Mouse (Mus musculus): ENCODE data around the gene Sorcs2.

Gene Sorcs2

GRCm38 (mm10) chr5:36003797-36004196, 394.1 kb downstream of the Sorcs2 start:
- no peak for DNase-seq (ENCODE audit: low spot score in 2 of 2)

- no peak for DNase-seq (ENCODE audit: low spot score in 2 of 2)
Observed at GRCm38 (mm10) chr5:35989986-35990735, 407.8 kb downstream of the Sorcs2 start.

GRCm38 (mm10) chr5:35989506-35989905, 408.4 kb downstream of the Sorcs2 start:
- no peak for DNase-seq (ENCODE audit: low spot score in 2 of 2)

GRCm38 (mm10) chr5:35988085-35988484, 409.9 kb downstream of the Sorcs2 start:
- no peak for DNase-seq (ENCODE audit: low spot score in 2 of 2)

GRCm38 (mm10) chr5:35985611-35986010, 412.3 kb downstream of the Sorcs2 start:
- peak; percentile 24 to 28 for DNase-seq (ENCODE audit: low spot score in 2 of 2)

- peak in 1 of 2 experiments; percentile 66 for DNase-seq (ENCODE audit: low spot score in 2 of 2)
Observed at GRCm38 (mm10) chr5:35981976-35982375, 416.0 kb downstream of the Sorcs2 start.

GRCm38 (mm10) chr5:35981341-35981740, 416.6 kb downstream of the Sorcs2 start:
- peak; percentile 25 to 34 for DNase-seq (ENCODE audit: low spot score in 2 of 2)

- no peak for DNase-seq (ENCODE audit: low spot score in 2 of 2)
Observed at GRCm38 (mm10) chr5:35980542-35980941, 417.4 kb downstream of the Sorcs2 start.

- peak; percentile 38 to 50 for DNase-seq (ENCODE audit: low spot score in 2 of 2)
Observed at GRCm38 (mm10) chr5:35975681-35976080, 422.3 kb downstream of the Sorcs2 start.

- no peak for DNase-seq (ENCODE audit: low spot score in 2 of 2)
Observed at GRCm38 (mm10) chr5:35974265-35974664, 423.7 kb downstream of the Sorcs2 start.

GRCm38 (mm10) chr5:35973800-35974199, 424.1 kb downstream of the Sorcs2 start:
- peak; percentile 85 to 89 for DNase-seq (ENCODE audit: low spot score in 2 of 2)

GRCm38 (mm10) chr5:35972739-35973138, 425.2 kb downstream of the Sorcs2 start:
- DNase-seq (ENCODE audit: low spot score in 2 of 2) = no peak

GRCm38 (mm10) chr5:35971841-35972578, 425.9 kb downstream of the Sorcs2 start:
- peak; percentile 57 to 66 for DNase-seq (ENCODE audit: low spot score in 2 of 2)

- no peak for DNase-seq (ENCODE audit: low spot score in 2 of 2)
Observed at GRCm38 (mm10) chr5:35970380-35971105, 427.4 kb downstream of the Sorcs2 start.

- no peak for DNase-seq (ENCODE audit: low spot score in 2 of 2)
Observed at GRCm38 (mm10) chr5:35969857-35970256, 428.1 kb downstream of the Sorcs2 start.
